Mouse (Mus musculus) limb, embryonic 15.5 days (tissue): ENCODE data around the gene Tjp1. TPM values are rescaled to one million over a fixed set of nuclear protein-coding genes. Genes with fewer than 3 reads are reported as not detected.

Source experiments
- ATAC-seq: fragments of 200-750 bp; cut with Nextera tagmentation; 2 replicates; pipeline ENCODE4 v1.8.0; 2017; ENCODE audit warnings: low read depth, moderate TSS enrichment; ENCODE audit not compliant: insufficient number of reproducible peaks, low FRiP score, low TSS enrichment
- H3K27ac ChIP-seq: fragments of 300-500 bp; sonication (generic); 2 replicates; pipeline ENCODE4 v1.5.1; 2015; ENCODE audit warnings: moderate library complexity, mild to moderate bottlenecking, inconsistent platforms
- H3K27me3 ChIP-seq: fragments of 300-500 bp; sonication (generic); 2 replicates; pipeline ENCODE4 v1.6.1; 2015; ENCODE audit warnings: inconsistent platforms
- H3K36me3 ChIP-seq: fragments of 300-500 bp; sonication (generic); 2 replicates; pipeline ENCODE4 v1.6.1; 2015; ENCODE audit warnings: inconsistent platforms
- H3K4me1 ChIP-seq: fragments of 300-500 bp; sonication (generic); 2 replicates; pipeline ENCODE4 v1.6.1; 2015; ENCODE audit warnings: inconsistent platforms
- H3K4me2 ChIP-seq: fragments of 300-500 bp; sonication (generic); 2 replicates; pipeline ENCODE4 v1.6.1; 2015; ENCODE audit warnings: mild to moderate bottlenecking, inconsistent platforms
- H3K4me3 ChIP-seq: fragments of 300-500 bp; sonication (generic); 2 replicates; pipeline ENCODE4 v1.5.1; 2015; ENCODE audit warnings: mild to moderate bottlenecking, inconsistent platforms
- H3K9ac ChIP-seq: fragments of 300-500 bp; sonication (generic); 2 replicates; pipeline ENCODE4 v1.6.1; 2015; ENCODE audit warnings: inconsistent platforms
- H3K9me3 ChIP-seq: fragments of 300-500 bp; sonication (generic); 2 replicates; pipeline ENCODE4 v1.6.1; 2016; ENCODE audit warnings: inconsistent platforms
- WGBS: fragments of 180-500 bp; shearing (Covaris S2); methylation state at CpG from one replicate; pipeline ENCODE4 v1.1.7; 2015; 5-methylcytosine and 5-hydroxymethylcytosine counted together
- polyA plus RNA-seq: library from polyadenylated mRNA; unstranded; fragments of >200 nt; fragmentation: Nextera tagmentation; extraction: Ambion mirVana; gene quantifications from 2 replicates; pipeline ENCODE4 v1.2.1, GENCODE M21; 2015

The Tjp1 gene
- polyA plus RNA-seq, 1 experiment from 2014 or later: 25.1 TPM

DNA sequence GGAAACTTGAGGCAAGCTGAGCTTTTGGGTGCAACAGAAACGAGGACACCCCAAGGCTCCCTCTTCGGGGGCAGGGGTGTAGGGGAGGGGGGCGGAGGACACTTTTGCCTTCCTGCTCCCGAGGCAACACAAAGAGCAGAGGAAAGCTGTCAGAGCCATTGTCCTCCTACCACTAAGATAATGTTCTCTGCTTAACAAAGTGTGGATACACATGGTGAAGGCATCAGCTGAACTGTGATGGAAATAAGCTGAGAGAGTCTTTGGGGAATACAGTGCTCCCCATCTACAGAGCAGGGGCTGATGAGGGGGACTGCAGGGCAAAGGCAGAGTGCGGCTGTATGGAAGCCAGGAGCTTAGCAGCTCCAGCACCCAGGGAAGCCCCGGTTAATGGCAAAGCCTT lies 145.7 kb downstream of the Tjp1 start:
- no peak overlapping the region for H3K4me3 ChIP-seq
- H3K4me1 ChIP-seq: 0 out of 2 replicates have a peak, but pooled peaks cover 7% of the 10 kb centered on the region
- no peak overlapping the region for H3K4me2 ChIP-seq
- H3K27ac ChIP-seq: no peak overlapping the region
- ATAC-seq: no peak
- H3K9me3 ChIP-seq: no peaks in the 10 kb centered on the region
- H3K36me3 ChIP-seq: no peaks in the 10 kb centered on the region
- H3K27me3 ChIP-seq: no peaks in the 10 kb centered on the region
- WGBS: 40% methylated on average over 6 of the region's 6 CpGs
- H3K9ac ChIP-seq: no peak overlapping the region

DNA sequence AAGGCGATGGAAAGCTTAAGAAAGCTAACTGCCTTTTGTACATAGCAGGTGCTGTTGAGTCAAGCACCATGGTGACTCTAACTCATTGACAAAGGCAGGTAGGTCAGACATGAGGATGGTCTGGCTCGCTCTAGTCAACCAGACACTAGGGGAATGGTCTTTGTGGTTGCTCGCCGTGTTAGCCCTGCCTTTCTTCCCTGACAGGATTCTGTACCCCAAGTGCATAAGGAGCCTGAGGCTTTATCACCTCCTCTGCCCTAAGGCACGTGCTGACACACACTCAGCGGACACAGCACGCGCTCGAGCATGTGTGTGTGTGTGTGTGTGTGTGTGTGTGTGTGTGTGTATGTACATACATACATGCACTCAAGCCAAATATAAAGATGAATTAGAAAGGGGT lies 146.9 kb downstream of the Tjp1 start:
- Histone ChIP-seq H3K27ac (no peak overlapping the region), H3K27me3 (no peaks in the 10 kb centered on the region), H3K4me1 (0 out of 2 replicates have a peak, but pooled peaks cover 7% of the 10 kb centered on the region), H3K4me2 (no peak overlapping the region), H3K9me3 (no peaks in the 10 kb centered on the region), H3K4me3 (no peak overlapping the region), H3K9ac (no peak overlapping the region), H3K36me3 (no peaks in the 10 kb centered on the region)
- ATAC-seq: no peak
- 87% methylated on average over 9 of the region's 9 CpGs for WGBS

DNA sequence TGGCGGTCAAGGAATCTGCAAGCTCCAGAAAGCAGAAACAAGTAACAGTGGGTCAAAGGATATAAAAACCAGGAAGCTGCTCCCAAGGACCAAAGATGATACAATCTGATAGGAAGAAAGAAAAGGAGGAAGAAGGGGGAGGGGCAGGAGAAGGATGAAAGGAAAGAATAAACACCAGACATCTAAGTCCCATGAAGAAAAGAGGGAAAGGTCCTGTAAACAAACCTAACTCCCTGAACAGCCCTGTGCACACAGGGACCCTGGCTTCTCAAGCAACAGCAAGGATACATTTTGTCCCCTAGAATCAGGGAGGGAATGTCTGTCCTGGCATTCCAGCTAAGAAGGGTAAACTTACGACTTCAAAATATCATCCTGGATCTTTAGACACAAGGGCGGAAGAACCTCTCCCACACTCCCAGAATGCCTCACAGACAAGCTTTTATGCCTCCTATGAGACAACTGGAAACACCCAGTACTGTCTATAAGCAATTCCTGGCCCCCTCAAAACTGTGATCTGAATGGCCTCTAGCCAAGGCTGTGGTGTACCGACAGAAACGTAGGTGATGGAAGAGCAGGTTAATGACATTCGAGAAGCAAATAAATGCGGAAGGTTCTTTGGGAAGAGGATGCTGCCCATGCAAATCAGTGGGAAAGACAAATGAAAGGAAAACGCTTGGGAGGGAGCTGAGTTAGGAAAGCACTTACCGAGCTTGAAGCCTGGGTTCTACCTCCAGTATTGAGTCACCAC lies 148.6 kb downstream of the Tjp1 start:
- no peak overlapping the region for H3K4me2 ChIP-seq
- H3K27ac ChIP-seq: no peak overlapping the region
- H3K9ac ChIP-seq: no peak overlapping the region
- ATAC-seq: no peak
- no peaks in the 10 kb centered on the region for H3K36me3 ChIP-seq
- 0 out of 2 replicates have a peak, but pooled peaks cover 7% of the 10 kb centered on the region for H3K4me1 ChIP-seq
- no peaks in the 10 kb centered on the region for H3K27me3 ChIP-seq
- H3K4me3 ChIP-seq: no peak overlapping the region
- WGBS: 58% methylated on average over 9 of the region's 9 CpGs
- no peaks in the 10 kb centered on the region for H3K9me3 ChIP-seq

- Histone ChIP-seq H3K9me3 (no peaks in the 10 kb centered on the region), H3K4me2 (no peak overlapping the region), H3K27me3 (no peaks in the 10 kb centered on the region), H3K27ac (no peak overlapping the region), H3K4me1 (0 out of 2 replicates have a peak, but pooled peaks cover 5% of the 10 kb centered on the region), H3K36me3 (no peaks in the 10 kb centered on the region), H3K4me3 (no peak overlapping the region), H3K9ac (no peak overlapping the region)
- ATAC-seq: no peak
- WGBS: 81% methylated on average over 3 of the region's 3 CpGs
Observed at GRCm38 (mm10) chr7:65377521-65377920, 150.1 kb downstream of the Tjp1 start.

DNA sequence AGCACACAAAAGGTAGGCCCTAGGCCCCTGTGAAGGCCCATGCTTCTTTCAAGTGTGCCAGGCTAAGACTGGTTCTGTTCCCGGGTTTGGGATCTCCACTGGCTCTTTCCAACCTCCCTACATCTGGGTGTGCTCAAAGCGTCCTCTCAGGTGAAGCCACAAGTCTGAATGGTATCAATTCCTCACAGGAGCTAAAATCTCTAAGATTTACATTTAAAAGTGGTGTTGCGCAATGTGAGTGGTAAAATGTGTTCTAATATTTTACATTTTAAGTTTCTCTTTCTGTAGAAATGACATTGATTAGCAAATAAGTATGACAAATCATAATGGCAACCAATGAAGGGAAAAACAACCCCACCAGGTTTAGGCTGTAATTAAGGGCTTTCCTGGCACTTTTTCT lies 152.0 kb downstream of the Tjp1 start:
- Histone ChIP-seq H3K27ac (no peak overlapping the region), H3K36me3 (no peaks in the 10 kb centered on the region), H3K9me3 (no peaks in the 10 kb centered on the region), H3K4me1 (peaks cover 5% of the 10 kb centered on the region; the same call in 1 of the 2 replicates), H3K27me3 (no peaks in the 10 kb centered on the region), H3K4me3 (no peak overlapping the region), H3K9ac (no peak overlapping the region), H3K4me2 (no peak overlapping the region)
- ATAC-seq: no peak
- WGBS: 81% methylated on average over 3 of the region's 3 CpGs

GRCm38 (mm10) chr7:65375176-65375575 lies 152.4 kb downstream of the Tjp1 start:
- Histone ChIP-seq H3K9me3 (no peaks in the 10 kb centered on the region), H3K4me2 (no peak overlapping the region), H3K27ac (no peak overlapping the region), H3K4me1 (peaks cover 5% of the 10 kb centered on the region; the same call in 1 of the 2 replicates), H3K4me3 (no peak overlapping the region), H3K36me3 (no peaks in the 10 kb centered on the region), H3K9ac (no peak overlapping the region), H3K27me3 (no peaks in the 10 kb centered on the region)
- WGBS: 58% methylated on average over 8 of the region's 8 CpGs
- no peak for ATAC-seq

DNA sequence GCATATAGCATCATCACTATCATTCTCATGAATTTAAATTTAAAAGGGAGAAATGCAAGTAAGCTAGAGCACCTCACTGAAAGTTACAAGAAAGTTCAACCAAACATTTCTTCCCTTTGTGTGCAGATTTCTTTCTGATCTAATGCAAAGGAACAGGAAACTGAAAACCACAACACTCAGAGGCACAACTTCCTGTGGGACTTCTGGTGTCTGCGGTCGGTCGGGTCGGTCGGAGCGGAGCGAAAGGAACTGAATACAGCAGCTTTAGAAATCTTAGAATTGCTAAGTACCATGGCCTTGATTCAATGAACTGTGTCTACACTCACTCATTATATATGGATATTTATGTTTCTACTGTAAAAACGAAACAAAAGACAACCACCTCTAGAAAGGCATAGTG lies 154.2 kb downstream of the Tjp1 start:
- peaks cover 15% of the 10 kb centered on the region; the same call in 1 of the 2 replicates for H3K4me1 ChIP-seq
- H3K9me3 ChIP-seq: no peaks in the 10 kb centered on the region
- ATAC-seq: no peak
- H3K9ac ChIP-seq: no peak overlapping the region
- H3K4me3 ChIP-seq: no peak overlapping the region
- no peak overlapping the region for H3K4me2 ChIP-seq
- no peaks in the 10 kb centered on the region for H3K36me3 ChIP-seq
- no peak overlapping the region for H3K27ac ChIP-seq
- WGBS: 74% methylated on average over 8 of the region's 8 CpGs
- no peaks in the 10 kb centered on the region for H3K27me3 ChIP-seq

DNA sequence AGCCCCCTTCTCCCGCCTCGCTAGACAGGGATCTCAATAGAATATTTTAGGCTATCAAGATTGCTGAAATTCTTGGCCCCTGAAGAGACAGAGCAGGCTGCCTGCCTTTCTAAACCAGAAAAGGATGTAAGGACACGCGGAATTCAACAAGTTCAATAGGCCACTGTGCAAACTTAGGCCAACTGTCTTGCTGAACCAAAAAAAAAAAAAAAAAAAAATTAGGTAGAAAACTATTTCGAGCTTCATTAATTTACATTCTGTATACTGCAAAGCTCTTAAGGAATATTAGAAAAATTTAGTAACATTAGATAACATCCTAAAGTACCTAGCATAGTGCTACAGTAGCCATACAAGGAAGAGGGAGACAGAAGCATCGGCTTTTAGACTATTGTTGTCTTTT lies 155.8 kb downstream of the Tjp1 start:
- WGBS: 52% methylated on average over 6 of the region's 6 CpGs
- H3K9ac ChIP-seq: no peak overlapping the region

GRCm38 (mm10) chr7:65370787-65371616 lies 156.6 kb downstream of the Tjp1 start:
- WGBS: 1% methylated on average over 50 of the region's 92 CpGs
- Histone ChIP-seq H3K4me1 (peaks cover 18% of the 10 kb centered on the region; the same call in 1 of the 2 replicates), H3K9me3 (no peaks in the 10 kb centered on the region), H3K9ac (peak overlapping the region; percentile 69), H3K4me3 (peak overlapping the region; percentile 83), H3K27ac (peak overlapping the region; percentile 95), H3K27me3 (no peaks in the 10 kb centered on the region), H3K36me3 (no peaks in the 10 kb centered on the region), H3K4me2 (peak overlapping the region; percentile 52)
- ATAC-seq: peak; percentile 86

More for the DNA sequence above, 155.8 kb downstream of the Tjp1 start:
- Histone ChIP-seq H3K4me1 (peaks cover 16% of the 10 kb centered on the region; the same call in 1 of the 2 replicates), H3K27me3 (no peaks in the 10 kb centered on the region), H3K4me2 (peak overlapping the region; percentile 52), H3K27ac (peak overlapping the region; percentile 95), H3K36me3 (no peaks in the 10 kb centered on the region), H3K4me3 (peak overlapping the region; percentile 83), H3K9me3 (no peaks in the 10 kb centered on the region)
- no peak for ATAC-seq

GRCm38 (mm10) chr7:65370381-65370786 lies 157.2 kb downstream of the Tjp1 start:
- H3K27me3 ChIP-seq: no peaks in the 10 kb centered on the region
- under 1% methylated on average over 18 of the region's 46 CpGs for WGBS
- H3K4me2 ChIP-seq: peak overlapping the region; percentile 52
- no peaks in the 10 kb centered on the region for H3K9me3 ChIP-seq
- H3K4me3 ChIP-seq: peak overlapping the region; percentile 83
- H3K4me1 ChIP-seq: peaks cover 18% of the 10 kb centered on the region; the same call in 1 of the 2 replicates
- H3K36me3 ChIP-seq: no peaks in the 10 kb centered on the region
- peak; percentile 20; the same call in 1 of the 2 replicates for ATAC-seq
- peak overlapping the region; percentile 95 for H3K27ac ChIP-seq
- H3K9ac ChIP-seq: peak overlapping the region; percentile 69

DNA sequence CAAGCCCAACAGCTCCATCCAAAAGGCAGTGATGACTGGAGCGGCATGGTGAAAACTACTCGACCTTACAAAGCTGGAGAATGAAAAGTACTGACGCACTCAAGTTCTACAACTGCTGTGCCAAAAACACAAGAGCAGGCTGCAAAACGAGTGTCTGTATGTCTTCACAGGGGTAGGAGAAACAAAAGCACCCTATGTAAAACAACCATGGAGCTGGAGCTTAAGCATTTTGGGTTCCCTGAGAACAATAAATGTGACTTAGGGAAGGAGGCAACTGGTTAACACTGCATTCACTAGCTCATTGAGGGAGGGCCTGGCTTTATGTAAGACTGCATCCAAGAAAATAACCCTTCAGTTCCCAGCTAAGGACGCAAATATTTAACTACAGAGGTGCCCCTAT lies 158.5 kb downstream of the Tjp1 start:
- peaks cover 18% of the 10 kb centered on the region; the same call in 1 of the 2 replicates for H3K4me1 ChIP-seq
- H3K9ac ChIP-seq: no peak overlapping the region
- no peak for ATAC-seq
- H3K4me3 ChIP-seq: peak overlapping the region; percentile 10
- peak overlapping the region; percentile 19; the same call in 1 of the 2 replicates for H3K4me2 ChIP-seq
- H3K36me3 ChIP-seq: no peaks in the 10 kb centered on the region
- no peak overlapping the region for H3K27ac ChIP-seq
- H3K9me3 ChIP-seq: no peaks in the 10 kb centered on the region
- no peaks in the 10 kb centered on the region for H3K27me3 ChIP-seq
- WGBS: 40% methylated on average over 5 of the region's 5 CpGs
